Mouse (Mus musculus) layer of hippocampus, adult 9-10 months (tissue): ENCODE data around the gene Slc6a19.
A peak's percentile ranks its signal among the peaks of the same experiment; 100 is the strongest.
"Not testable (repeated sequence)": the region's sequence is repeated elsewhere in the genome, so short reads cannot be mapped to it uniquely, and the experiment has no call there.

Experiments used
- DNase-seq: peaks from one replicate; pipeline ENCODE4 v3.0.0; 2022; ENCODE audit warnings: low spot score

The Slc6a19 gene

GRCm38 (mm10) chr13:73712228-73712627 is 7.6 kb upstream of the Slc6a19 start:
- no peak for DNase-seq

- DNase-seq = no peak
Observed at GRCm38 (mm10) chr13:73711803-73712202, 7.1 kb upstream of the Slc6a19 start.

GRCm38 (mm10) chr13:73711221-73711620 is 6.6 kb upstream of the Slc6a19 start:
- DNase-seq = no peak

GRCm38 (mm10) chr13:73709491-73709890 is 4.8 kb upstream of the Slc6a19 start:
- DNase-seq = no peak

GRCm38 (mm10) chr13:73703486-73703885 is 1.2 kb downstream of the Slc6a19 start:
- not testable (repeated sequence) for DNase-seq

GRCm38 (mm10) chr13:73702776-73703175 is 1.9 kb downstream of the Slc6a19 start:
- DNase-seq = no peak

GRCm38 (mm10) chr13:73701161-73701883 is 3.3 kb downstream of the Slc6a19 start:
- no peak for DNase-seq

- DNase-seq = no peak
Observed at GRCm38 (mm10) chr13:73700554-73700953, 4.1 kb downstream of the Slc6a19 start.

GRCm38 (mm10) chr13:73699714-73700113 is 5.0 kb downstream of the Slc6a19 start:
- no peak for DNase-seq

GRCm38 (mm10) chr13:73696529-73696928 is 8.1 kb downstream of the Slc6a19 start:
- no peak for DNase-seq

- DNase-seq = no peak
Observed at GRCm38 (mm10) chr13:73694972-73695371, 9.7 kb downstream of the Slc6a19 start.

- no peak for DNase-seq
Observed at GRCm38 (mm10) chr13:73693333-73693732, 11.3 kb downstream of the Slc6a19 start.

- peak; percentile 32 for DNase-seq
Observed at GRCm38 (mm10) chr13:73692249-73692868, 12.3 kb downstream of the Slc6a19 start.

- no peak for DNase-seq
Observed at GRCm38 (mm10) chr13:73688934-73689333, 15.7 kb downstream of the Slc6a19 start.

GRCm38 (mm10) chr13:73687601-73688000 is 17.1 kb downstream of the Slc6a19 start:
- no peak for DNase-seq

GRCm38 (mm10) chr13:73685502-73685901 is 19.2 kb downstream of the Slc6a19 start:
- DNase-seq = no peak

GRCm38 (mm10) chr13:73684412-73684811 is 20.3 kb downstream of the Slc6a19 start:
- no peak for DNase-seq

- peak; percentile 33 for DNase-seq
Observed at GRCm38 (mm10) chr13:73683682-73684081, 21.0 kb downstream of the Slc6a19 start.

- no peak for DNase-seq
Observed at GRCm38 (mm10) chr13:73682226-73682625, 22.4 kb downstream of the Slc6a19 start.

GRCm38 (mm10) chr13:73680394-73680793 is 24.3 kb downstream of the Slc6a19 start:
- no peak for DNase-seq

- DNase-seq = no peak
Observed at GRCm38 (mm10) chr13:73679311-73679710, 25.4 kb downstream of the Slc6a19 start.

GRCm38 (mm10) chr13:73677853-73678252 is 26.8 kb downstream of the Slc6a19 start, which contains the start of gene Slc6a18:
TSS of gene Slc6a18 (minus strand) at chr13:73678023.
- DNase-seq = no peak

- DNase-seq = no peak
Observed at GRCm38 (mm10) chr13:73675161-73675560, 29.5 kb downstream of the Slc6a19 start.
